Mouse (Mus musculus): ENCODE data around the gene Thg1l. TPM values are rescaled to one million over a fixed set of nuclear protein-coding genes. Genes with fewer than 3 reads are reported as not detected.
A peak's percentile ranks its signal among the peaks of the same experiment; 100 is the strongest.

Gene Thg1l
- total and polyA plus RNA-seq, 2 experiments from 2014 or later: 8.8 to 13.3 TPM

DNA sequence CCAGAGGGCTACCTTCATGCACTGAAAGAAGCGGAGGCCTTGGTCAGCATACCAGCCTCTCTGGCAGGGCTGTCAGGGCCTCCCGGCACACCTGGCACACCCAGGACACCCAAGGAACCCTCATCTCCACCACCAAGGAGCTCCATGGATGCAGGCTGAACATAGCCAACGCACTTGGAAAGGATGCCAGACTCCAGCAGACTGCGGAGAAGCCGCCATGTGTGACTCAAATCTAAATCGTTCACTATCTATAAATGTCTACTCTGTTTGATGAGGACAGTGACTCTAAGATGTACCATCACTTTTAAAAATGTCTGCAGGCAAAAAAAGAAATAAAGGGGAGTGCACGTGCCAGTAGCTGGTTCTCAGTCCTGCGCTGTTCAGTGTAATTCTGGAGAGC lies 17.8 kb downstream of the Thg1l start:
- Histone ChIP-seq H3K27me3 (ENCODE audit: insufficient read depth, low read length) (no peaks in the 10 kb centered on the region), H3K9ac (replicated peaks; ENCODE audit: low read length) (no peak overlapping the region), H3K4me3 (ENCODE audit: low read length) (no peak overlapping the region), H3K9me3 (ENCODE audit: low read length) (no peaks in the 10 kb centered on the region), H3K36me3 (ENCODE audit: insufficient read depth, low read length) (peaks cover 28% of the 10 kb centered on the region), H3K4me2 (ENCODE audit: low read depth, low read length) (no peak overlapping the region), H3K4me1 (ENCODE audit: insufficient read depth, low read length) (no peaks in the 10 kb centered on the region), H3K27ac (no peak overlapping the region)
- no peak for ATAC-seq
- WGBS: 92% methylated on average over 8 of the region's 8 CpGs
- DNase-seq (ENCODE audit: low spot score): no peak
- TF ChIP-seq CTCF (IDR thresholded peaks at IDR 0.05; ENCODE audit: low read depth): no peak

DNA sequence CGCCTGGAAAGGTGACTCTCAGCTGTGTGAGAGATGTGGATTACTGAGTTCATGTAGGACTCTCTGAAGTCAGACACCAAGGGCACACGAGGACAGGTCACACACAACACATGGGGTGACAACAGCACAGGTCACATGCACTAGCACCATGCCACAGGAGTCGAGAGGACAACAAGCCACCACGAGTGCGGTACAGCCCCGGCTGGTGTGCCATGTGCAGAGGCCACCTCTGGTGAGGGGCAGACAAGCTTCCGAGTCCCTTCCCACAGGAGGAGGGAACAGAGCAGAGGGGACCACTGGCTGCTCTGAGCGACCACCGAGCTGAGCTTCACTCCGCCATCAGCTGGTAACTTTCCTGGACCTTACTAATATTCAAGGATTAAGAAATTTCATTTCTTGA lies 22.5 kb downstream of the Thg1l start:
- no peak overlapping the region for H3K4me3 ChIP-seq (ENCODE audit: low read length)
- no peak overlapping the region for H3K27ac ChIP-seq
- ATAC-seq: 0 out of 2 replicates have a peak, but pooled peaks have one; percentile 13
- H3K4me1 ChIP-seq (ENCODE audit: insufficient read depth, low read length): no peaks in the 10 kb centered on the region
- no peaks in the 10 kb centered on the region for H3K27me3 ChIP-seq (ENCODE audit: insufficient read depth, low read length)
- H3K4me2 ChIP-seq (ENCODE audit: low read depth, low read length): no peak overlapping the region
- DNase-seq (ENCODE audit: low spot score): no peak
- no peak overlapping the region for H3K9ac ChIP-seq (replicated peaks; ENCODE audit: low read length)
- 94% methylated on average over 10 of the region's 10 CpGs for WGBS
- H3K9me3 ChIP-seq (ENCODE audit: low read length): no peaks in the 10 kb centered on the region
- TF ChIP-seq CTCF (IDR thresholded peaks at IDR 0.05; ENCODE audit: low read depth): no peak
- peaks cover 37% of the 10 kb centered on the region for H3K36me3 ChIP-seq (ENCODE audit: insufficient read depth, low read length)

DNA sequence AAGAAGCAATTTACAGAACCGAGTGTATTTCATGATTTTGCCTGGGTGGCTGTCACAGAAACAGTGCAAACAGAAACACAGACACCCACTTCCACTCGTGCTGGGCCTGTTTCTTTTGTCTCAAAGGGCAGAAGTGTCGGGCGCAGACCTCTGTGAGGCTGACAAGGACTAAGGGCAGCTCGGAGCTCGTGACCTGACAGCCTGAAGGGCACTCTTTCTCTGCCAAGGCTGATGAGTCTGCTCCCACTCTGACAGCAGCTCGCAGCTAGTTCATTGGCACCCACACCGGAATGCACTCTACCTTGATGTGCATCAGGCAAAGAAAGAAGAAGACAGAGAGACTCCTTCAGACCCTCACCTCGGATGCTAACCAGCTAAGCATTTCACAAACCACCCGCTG lies 25.8 kb downstream of the Thg1l start:
- 84% methylated on average over 10 of the region's 10 CpGs for WGBS
- Histone ChIP-seq H3K4me1 (ENCODE audit: insufficient read depth, low read length) (no peaks in the 10 kb centered on the region), H3K27me3 (ENCODE audit: insufficient read depth, low read length) (no peaks in the 10 kb centered on the region), H3K9ac (replicated peaks; ENCODE audit: low read length) (no peak overlapping the region), H3K4me2 (ENCODE audit: low read depth, low read length) (no peak overlapping the region), H3K9me3 (ENCODE audit: low read length) (no peaks in the 10 kb centered on the region), H3K36me3 (ENCODE audit: insufficient read depth, low read length) (peaks cover 28% of the 10 kb centered on the region), H3K27ac (no peak overlapping the region), H3K4me3 (ENCODE audit: low read length) (no peak overlapping the region)
- no peak for ATAC-seq
- TF ChIP-seq CTCF (IDR thresholded peaks at IDR 0.05; ENCODE audit: low read depth): no peak
- no peak for DNase-seq (ENCODE audit: low spot score)

DNA sequence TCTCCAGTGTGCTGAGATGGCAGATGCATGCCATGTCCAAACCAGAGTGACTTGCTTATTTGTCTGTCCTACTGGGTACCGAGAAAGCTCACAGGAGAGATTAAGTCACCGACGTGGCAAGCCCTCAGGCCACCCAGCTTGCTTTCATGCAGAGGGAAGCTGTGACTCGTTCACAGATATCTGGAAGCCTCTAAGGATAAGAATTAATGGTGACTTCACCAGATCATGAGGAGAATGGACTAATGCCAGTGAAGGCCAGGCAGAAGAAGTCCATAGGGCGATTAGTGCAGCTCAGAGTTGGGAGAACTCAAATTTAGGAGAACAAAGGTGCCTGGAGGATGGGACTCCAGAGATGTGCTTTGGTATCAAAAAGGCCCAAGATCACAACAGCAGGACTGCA lies 27.8 kb downstream of the Thg1l start:
- H3K9ac ChIP-seq (replicated peaks; ENCODE audit: low read length): no peak overlapping the region
- no peaks in the 10 kb centered on the region for H3K4me1 ChIP-seq (ENCODE audit: insufficient read depth, low read length)
- no peak overlapping the region for H3K27ac ChIP-seq
- WGBS: 55% methylated on average over 5 of the region's 5 CpGs
- no peak overlapping the region for H3K4me3 ChIP-seq (ENCODE audit: low read length)
- ATAC-seq: no peak
- no peaks in the 10 kb centered on the region for H3K9me3 ChIP-seq (ENCODE audit: low read length)
- peaks cover 9% of the 10 kb centered on the region; the same call in 1 of the 2 replicates for H3K36me3 ChIP-seq (ENCODE audit: insufficient read depth, low read length)
- no peak overlapping the region for H3K4me2 ChIP-seq (ENCODE audit: low read depth, low read length)
- DNase-seq (ENCODE audit: low spot score): no peak
- no peaks in the 10 kb centered on the region for H3K27me3 ChIP-seq (ENCODE audit: insufficient read depth, low read length)
- no peak for TF ChIP-seq CTCF (IDR thresholded peaks at IDR 0.05; ENCODE audit: low read depth)

DNA sequence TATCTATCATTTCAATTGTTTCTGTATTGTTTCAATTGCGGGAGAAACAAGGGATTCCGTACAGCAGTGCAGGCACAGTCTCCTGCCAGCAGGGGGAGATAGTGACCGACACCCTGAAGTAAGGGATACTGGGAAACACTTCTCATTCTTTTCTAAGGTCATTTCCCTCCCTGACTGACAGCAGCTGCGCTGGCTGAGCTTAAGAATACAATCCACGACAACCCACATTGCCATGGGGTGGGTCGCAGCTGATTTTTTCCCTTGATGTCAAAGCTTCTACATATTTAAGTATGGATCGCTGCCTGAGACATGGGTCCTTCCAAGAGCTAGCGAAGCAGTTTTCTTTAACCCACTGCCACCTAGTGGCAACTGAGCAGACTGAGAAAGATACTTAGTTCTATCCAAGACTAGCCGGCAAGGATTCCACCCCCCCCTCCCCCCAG lies 28.6 kb downstream of the Thg1l start:
- TF ChIP-seq CTCF (IDR thresholded peaks at IDR 0.05; ENCODE audit: low read depth): peak; percentile 93
- Histone ChIP-seq H3K9me3 (ENCODE audit: low read length) (no peaks in the 10 kb centered on the region), H3K27ac (no peak overlapping the region), H3K4me1 (ENCODE audit: insufficient read depth, low read length) (no peaks in the 10 kb centered on the region), H3K9ac (replicated peaks; ENCODE audit: low read length) (peak overlapping the region; percentile 18; the same call in 1 of the 2 replicates), H3K4me2 (ENCODE audit: low read depth, low read length) (peak overlapping the region; percentile 54), H3K4me3 (ENCODE audit: low read length) (peak overlapping the region; percentile 31), H3K36me3 (ENCODE audit: insufficient read depth, low read length) (peaks cover 8% of the 10 kb centered on the region; the same call in 1 of the 2 replicates), H3K27me3 (ENCODE audit: insufficient read depth, low read length) (no peaks in the 10 kb centered on the region)
- WGBS: under 1% methylated on average over 9 of the region's 9 CpGs
- ATAC-seq (peak; percentile 92), DNase-seq (ENCODE audit: low spot score) (peak; percentile 93)

DNA sequence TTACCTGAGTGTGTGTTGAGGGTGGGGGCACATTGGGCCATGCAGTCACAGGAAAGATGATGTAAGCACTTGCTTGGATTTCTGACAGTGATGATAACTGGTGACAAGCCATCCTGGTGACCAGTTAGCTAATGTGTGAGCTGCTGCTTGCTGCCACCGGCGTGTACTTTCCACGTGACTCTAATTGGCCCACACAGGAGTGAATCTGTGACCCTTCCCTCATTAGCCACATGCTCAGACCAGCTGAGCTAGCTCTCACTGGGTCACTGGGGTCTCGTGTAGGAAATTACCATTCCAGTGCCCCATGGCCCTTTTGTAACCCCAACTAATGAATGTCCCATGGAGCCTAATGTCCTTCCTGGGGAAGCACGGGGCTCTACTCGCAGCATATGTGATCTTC lies 29.9 kb downstream of the Thg1l start:
- no peak overlapping the region for H3K9ac ChIP-seq (replicated peaks; ENCODE audit: low read length)
- H3K36me3 ChIP-seq (ENCODE audit: insufficient read depth, low read length): peaks cover 8% of the 10 kb centered on the region; the same call in 1 of the 2 replicates
- ATAC-seq (no peak), DNase-seq (ENCODE audit: low spot score) (no peak)
- H3K4me2 ChIP-seq (ENCODE audit: low read depth, low read length): no peak overlapping the region
- 54% methylated on average over 6 of the region's 6 CpGs for WGBS
- no peaks in the 10 kb centered on the region for H3K27me3 ChIP-seq (ENCODE audit: insufficient read depth, low read length)
- TF ChIP-seq CTCF (IDR thresholded peaks at IDR 0.05; ENCODE audit: low read depth): no peak
- no peaks in the 10 kb centered on the region for H3K9me3 ChIP-seq (ENCODE audit: low read length)
- no peak overlapping the region for H3K4me3 ChIP-seq (ENCODE audit: low read length)
- no peaks in the 10 kb centered on the region for H3K4me1 ChIP-seq (ENCODE audit: insufficient read depth, low read length)
- no peak overlapping the region for H3K27ac ChIP-seq

DNA sequence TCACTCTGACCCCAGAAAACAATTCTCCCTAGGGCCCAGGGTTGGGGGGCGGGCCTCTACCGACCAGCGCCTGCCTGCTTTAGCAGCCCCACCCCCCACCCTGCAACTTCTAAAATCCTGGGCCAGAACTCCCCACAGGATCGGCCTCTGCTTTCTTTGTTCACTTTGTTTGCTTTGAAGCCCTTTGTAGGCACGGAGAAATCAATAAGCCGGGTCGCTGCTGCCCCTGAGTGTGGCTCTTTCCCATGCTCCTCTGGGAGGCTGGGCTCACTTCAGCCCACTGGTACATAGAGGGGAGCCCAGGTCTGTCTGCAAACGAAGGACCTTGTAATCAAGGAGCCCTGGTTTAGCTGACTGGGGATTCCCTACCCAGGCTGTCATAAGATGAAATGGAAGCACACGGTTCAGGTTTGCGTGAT lies 33.8 kb downstream of the Thg1l start:
- WGBS: 11% methylated on average over 10 of the region's 10 CpGs
- no peaks in the 10 kb centered on the region for H3K27me3 ChIP-seq (ENCODE audit: insufficient read depth, low read length)
- DNase-seq (ENCODE audit: low spot score) (no peak), ATAC-seq (no peak)
- no peaks in the 10 kb centered on the region for H3K36me3 ChIP-seq (ENCODE audit: insufficient read depth, low read length)
- peak overlapping the region; percentile 46 for H3K27ac ChIP-seq
- no peak for TF ChIP-seq CTCF (IDR thresholded peaks at IDR 0.05; ENCODE audit: low read depth)
- H3K4me3 ChIP-seq (ENCODE audit: low read length): no peak overlapping the region
- no peaks in the 10 kb centered on the region for H3K9me3 ChIP-seq (ENCODE audit: low read length)
- no peaks in the 10 kb centered on the region for H3K4me1 ChIP-seq (ENCODE audit: insufficient read depth, low read length)
- no peak overlapping the region for H3K4me2 ChIP-seq (ENCODE audit: low read depth, low read length)
- no peak overlapping the region for H3K9ac ChIP-seq (replicated peaks; ENCODE audit: low read length)
